13 mouse cellular contexts compared by ENCODE assay signal in genomic region chr12:83999237-83999636, GRCm38 (mm10). TPM values are rescaled to one million over a fixed set of nuclear protein-coding genes. Genes with fewer than 3 reads are reported as not detected.
A peak's percentile ranks its signal among the peaks of the same experiment; 100 is the strongest.
DNase-seq lines count a peak whose midpoint lies in the region; ATAC-seq and TF ChIP-seq lines count a peak whose summit lies in the region.
"Not testable (repeated sequence)": the region's sequence is repeated elsewhere in the genome, so short reads cannot be mapped to it uniquely, and the experiment has no call there.
"Had no signal": no experiment of that assay in that cellular context is flagged by ENCODE, and none has a peak within 500 bp of the region (broad histone marks: within the 10 kb centered on the region; RNA-seq: fewer than 3 reads in every experiment).

No protein-coding gene starts in this region.

- not testable (repeated sequence) for TF ChIP-seq CTCF in gastrocnemius, adult 2 months (IDR thresholded peaks at IDR 0.05)

- H3K4me2 ChIP-seq in heart, embryonic 15.5 days: peak overlapping the region; percentile 19; the same call in 1 of the 2 replicates
- not testable (repeated sequence) for H3K4me2 ChIP-seq in lung, embryonic 16.5 days (ENCODE audit: low read depth, low read length)

- not testable (repeated sequence) for H3K36me3 ChIP-seq in heart, embryonic 15.5 days; lung, embryonic 16.5 days (ENCODE audit: control insufficient read depth, insufficient read depth, low read length)

- not testable (repeated sequence) for H3K9ac ChIP-seq in heart, embryonic 15.5 days; lung, embryonic 16.5 days (ENCODE audit: low read length)

- H3K27me3 ChIP-seq in heart, embryonic 15.5 days; lung, embryonic 16.5 days (ENCODE audit: control insufficient read depth, insufficient read depth, low read depth, low read length): not testable (repeated sequence)

- H3K27ac ChIP-seq in gastrocnemius, adult 2 months: not testable (repeated sequence)
- peak overlapping the region; percentile 65 for H3K27ac ChIP-seq in heart, embryonic 15.5 days
- H3K27ac ChIP-seq in lung, embryonic 16.5 days (ENCODE audit: low read length): peak overlapping the region; percentile 21; the same call in 1 of the 2 replicates

- WGBS in heart, embryonic 15.5 days: 15% methylated on average over 8 of the region's 8 CpGs
- WGBS in lung, embryonic 16.5 days: 23% methylated on average over 8 of the region's 8 CpGs

- not testable (repeated sequence) for H3K4me3 ChIP-seq in gastrocnemius, adult 2 months; lung, embryonic 16.5 days (ENCODE audit: low read length)
- H3K4me3 ChIP-seq in heart, embryonic 15.5 days: 0 out of 2 replicates have a peak overlapping the region, but pooled peaks have one; percentile 1

- peak; percentile 86; the same call in 1 of the 2 replicates for ATAC-seq in heart, embryonic 15.5 days (replicated peaks; ENCODE audit: insufficient number of reproducible peaks, insufficient read depth, low FRiP score, low read depth)
- peak; percentile 90 for ATAC-seq in lung, embryonic 16.5 days (ENCODE audit: low read depth)

- DNase-seq in adrenal gland, adult 18-20 months (ENCODE audit: low spot score in 2 of 2): peak; percentile 21 to 44
- peak; percentile 77 for DNase-seq in gastrocnemius, adult 2 months
- DNase-seq in kidney, adult 11 months: peak; percentile 92
- peak; percentile 30 for DNase-seq in left cerebral cortex, postnatal 4 days
- peak; percentile 31 for DNase-seq in ovary, postnatal 14 days (ENCODE audit: low spot score)
- DNase-seq in urinary bladder, postnatal 36 days (ENCODE audit: low spot score in 2 of 2): peak; percentile 62 to 81

- not testable (repeated sequence) for H3K9me3 ChIP-seq in heart, embryonic 15.5 days (replicated peaks); lung, embryonic 16.5 days (ENCODE audit: control insufficient read depth, low read length)

- H3K4me1 ChIP-seq in heart, embryonic 15.5 days (replicated peaks): peaks cover 23% of the 10 kb centered on the region
- H3K4me1 ChIP-seq in lung, embryonic 16.5 days (replicated peaks; ENCODE audit: control insufficient read depth, insufficient read depth, low read length): peaks cover 10% of the 10 kb centered on the region

- intact Hi-C loops in gastrocnemius, adult 2 months (cut with DNase I); left cerebral cortex, postnatal 4 days (cut with DNase I): not testable (repeated sequence)

RNA-seq across cellular contexts. Expression of gene Acot1, which starts 10.1 kb away (rescaled TPM):
- 10 to 100 TPM in 1 of 2 experiments, 1 to 10 TPM in 1; 8.5 to 12.6 TPM for total RNA-seq in adrenal gland, adult 18-20 months (2021)
- 1 to 10 TPM; 2.2 to 3.9 TPM for total RNA-seq in gastrocnemius, adult 2 months (2021)
- 27.7 and 29.8 TPM in 2 replicates for polyA plus RNA-seq in heart, embryonic 15.5 days (2015; fragmentation: Nextera tagmentation; extraction: Ambion mirVana)
- total RNA-seq in left cerebral cortex, postnatal 4 days (2021): 10 to 100 TPM; 51.5 to 51.9 TPM
- 82.2 and 86.7 TPM in 2 replicates for polyA plus RNA-seq in lung, embryonic 16.5 days (2015; fragmentation: Nextera tagmentation; extraction: Ambion mirVana)
- polyA plus RNA-seq: CD4-positive, CD25-positive, alpha-beta regulatory T cell, adult 4 months had no signal

RNA-seq across cellular contexts. Expression of gene Acot2, which starts 11.6 kb away (rescaled TPM):
- 10 to 100 TPM; 19.2 to 38.5 TPM for total RNA-seq in adrenal gland, adult 18-20 months (2021)
- total RNA-seq in gastrocnemius, adult 2 months (2021): 10 to 100 TPM; 11.7 to 22.1 TPM
- 65.8 and 78.0 TPM in 2 replicates for polyA plus RNA-seq in heart, embryonic 15.5 days (2015; fragmentation: Nextera tagmentation; extraction: Ambion mirVana)
- total RNA-seq in left cerebral cortex, postnatal 4 days (2021): 1 to 10 TPM; 6.6 to 6.9 TPM
- polyA plus RNA-seq in lung, embryonic 16.5 days (2015; fragmentation: Nextera tagmentation; extraction: Ambion mirVana): 40.9 and 43.6 TPM in 2 replicates

RNA-seq across cellular contexts. Expression of gene Heatr4, which starts 14.6 kb away (rescaled TPM):
- not detected for total RNA-seq in adrenal gland, adult 18-20 months (2021)
- not detected for total RNA-seq in gastrocnemius, adult 2 months (2021)
- polyA plus RNA-seq in heart, embryonic 15.5 days (2015; fragmentation: Nextera tagmentation; extraction: Ambion mirVana): not detected in 2 replicates
- under 1 TPM in 1 of 2 experiments, not detected in 1; 0.14 TPM for total RNA-seq in left cerebral cortex, postnatal 4 days (2021)
- polyA plus RNA-seq in lung, embryonic 16.5 days (2015; fragmentation: Nextera tagmentation; extraction: Ambion mirVana): not detected in 2 replicates
- polyA plus RNA-seq: CD4-positive, CD25-positive, alpha-beta regulatory T cell, adult 4 months; hindbrain, embryonic 14.5 days; limb, embryonic 12.5 days had no signal

RNA-seq across cellular contexts. Expression of gene Acot4, which starts 38.9 kb away (rescaled TPM):
- total RNA-seq in adrenal gland, adult 18-20 months (2021): 1 to 10 TPM; 1.7 to 3.7 TPM
- under 1 TPM; 0.05 to 0.08 TPM for total RNA-seq in gastrocnemius, adult 2 months (2021)
- polyA plus RNA-seq in heart, embryonic 15.5 days (2015; fragmentation: Nextera tagmentation; extraction: Ambion mirVana): 0.16 and 0.29 TPM in 2 replicates
- 1 to 10 TPM; 1.8 to 2.0 TPM for total RNA-seq in left cerebral cortex, postnatal 4 days (2021)
- polyA plus RNA-seq in lung, embryonic 16.5 days (2015; fragmentation: Nextera tagmentation; extraction: Ambion mirVana): 0.47 and 0.58 TPM in 2 replicates

RNA-seq across cellular contexts. Expression of gene Gm49366, which starts 39.5 kb away (rescaled TPM):
- not detected for total RNA-seq in adrenal gland, adult 18-20 months (2021)
- not detected for total RNA-seq in gastrocnemius, adult 2 months (2021)
- not detected in 2 replicates for polyA plus RNA-seq in heart, embryonic 15.5 days (2015; fragmentation: Nextera tagmentation; extraction: Ambion mirVana)
- not detected for total RNA-seq in left cerebral cortex, postnatal 4 days (2021)
- not detected in 2 replicates for polyA plus RNA-seq in lung, embryonic 16.5 days (2015; fragmentation: Nextera tagmentation; extraction: Ambion mirVana)
- total RNA-seq: layer of hippocampus, postnatal 14 days had no signal
- polyA plus RNA-seq: CD4-positive, CD25-positive, alpha-beta regulatory T cell, adult 4 months; frontal cortex, adult 2 months; hindbrain, embryonic 14.5 days; limb, embryonic 12.5 days had no signal

Comparison
In these comparisons a context has a peak if more than half of its experiments do, and no peak if none do; other contexts are left out.
1. DNase-seq: peak in every context shown above with its lines; median percentile 92 in kidney, adult 11 months; 77 in gastrocnemius, adult 2 months; 72 in urinary bladder, postnatal 36 days; 32 in adrenal gland, adult 18-20 months; 31 in ovary, postnatal 14 days; 30 in left cerebral cortex, postnatal 4 days.